Comparison of ENCODE assay signal across 10 mouse cellular contexts in genomic region chr12:111794102-111794501, GRCm38 (mm10). TPM values are rescaled to one million over a fixed set of nuclear protein-coding genes. Genes with fewer than 3 reads are reported as not detected.
DNase-seq lines count a peak whose midpoint lies in the region.
"Had no signal": no experiment of that assay in that cellular context is flagged by ENCODE, and none has a peak within 500 bp of the region (broad histone marks: within the 10 kb centered on the region; RNA-seq: fewer than 3 reads in every experiment).

No protein-coding gene starts in this region.

- DNase-seq in heart, adult 18-20 months, result peak; percentile 67 to 79
- no peak for DNase-seq in heart, embryonic 10.5 days (ENCODE audit: low spot score)
- peak; percentile 58 for DNase-seq in Muller cell, postnatal 12 days (ENCODE audit: inconsistent ontology term)
- DNase-seq in heart, adult 9 months (ENCODE audit: low spot score in 2 of 2), result peak; percentile 51 to 66
- peak; percentile 56 to 72 for DNase-seq in kidney, postnatal 4 days
- DNase-seq in thymus, postnatal 25 days, result no peak
- no peak for DNase-seq in thymus, postnatal 10 days (ENCODE audit: low spot score in 2 of 2)
- no peak for DNase-seq in embryo, embryonic 11 days
- DNase-seq: thymus, adult 2 months had no signal

- H3K27me3 ChIP-seq in heart, embryonic 10.5 days (ENCODE audit: insufficient read depth, poor library complexity, severe bottlenecking), result no peaks in the 10 kb centered on the region

- no peaks in the 10 kb centered on the region for H3K9me3 ChIP-seq in heart, embryonic 10.5 days

- WGBS in heart, embryonic 10.5 days, result 65% methylated on average over 22 of the region's 22 CpGs

- H3K27ac ChIP-seq in heart, embryonic 10.5 days, result no peak overlapping the region
- H3K27ac ChIP-seq: hindbrain, embryonic 14.5 days had no signal

- peaks cover 96% of the 10 kb centered on the region for H3K36me3 ChIP-seq in heart, embryonic 10.5 days

- no peak overlapping the region for H3K4me3 ChIP-seq in heart, embryonic 10.5 days

- H3K4me1 ChIP-seq in heart, embryonic 10.5 days, result 0 out of 2 replicates have a peak, but pooled peaks cover 3% of the 10 kb centered on the region

RNA-seq across cellular contexts. Expression of gene Xrcc3, which starts 19.6 kb away (rescaled TPM):
- 1 to 10 TPM in 1 of 2 experiments, under 1 TPM in 1; 0.72 to 1.6 TPM for total RNA-seq in heart, adult 18-20 months (2021)
- 10.5 and 13.8 TPM in 2 replicates for polyA plus RNA-seq in heart, embryonic 10.5 days (2016; fragmentation: Nextera tagmentation; extraction: Ambion mirVana)

RNA-seq across cellular contexts. Expression of gene Zfyve21, which starts 19.9 kb away (rescaled TPM):
- 10 to 100 TPM; 71.6 to 77.3 TPM for total RNA-seq in heart, adult 18-20 months (2021)
- polyA plus RNA-seq in heart, embryonic 10.5 days (2016; fragmentation: Nextera tagmentation; extraction: Ambion mirVana), result 104 and 109 TPM in 2 replicates

RNA-seq across cellular contexts. Expression of gene Klc1, which starts 35.5 kb away (rescaled TPM):
- total RNA-seq in heart, adult 18-20 months (2021), result 10 to 100 TPM; 77.1 to 83.0 TPM
- 109 and 116 TPM in 2 replicates for polyA plus RNA-seq in heart, embryonic 10.5 days (2016; fragmentation: Nextera tagmentation; extraction: Ambion mirVana)

Comparison
In these comparisons a context has a peak if more than half of its experiments do, and no peak if none do; other contexts are left out.
1. DNase-seq: peak in heart, adult 18-20 months (2 of 2), Muller cell, postnatal 12 days (single experiment), heart, adult 9 months (2 of 2) and kidney, postnatal 4 days (2 of 2); none in heart, embryonic 10.5 days (single experiment), thymus, postnatal 25 days (single experiment), thymus, postnatal 10 days (0 of 2) and embryo, embryonic 11 days (single experiment).